Mouse (Mus musculus) myocyte (in vitro differentiated cells): ENCODE results near the gene Tmbim1.
"Not testable (repeated sequence)": the region's sequence is repeated elsewhere in the genome, so short reads cannot be mapped to it uniquely, and the experiment has no call there.

Experiments used
- CEBPB ChIP-seq: IDR thresholded peaks from 2 replicates; pipeline ENCODE4 v1.6.1; 2011; ENCODE audit warnings: mild to moderate bottlenecking, moderate library complexity; ENCODE audit not compliant: poor library complexity, insufficient read depth, severe bottlenecking
- E2F4 ChIP-seq: IDR thresholded peaks from one replicate; pipeline ENCODE4 v1.6.1; 2011; ENCODE audit warnings: mild to moderate bottlenecking, control low read depth, moderate library complexity; ENCODE audit not compliant: insufficient read depth
- MAX ChIP-seq: IDR thresholded peaks from one replicate; pipeline ENCODE4 v1.6.1; 2011; ENCODE audit warnings: low read depth, mild to moderate bottlenecking, control low read depth
- MYOD1 ChIP-seq, 3 experiments: IDR thresholded peaks; one replicate each; pipeline ENCODE4 v1.6.1; 2011; ENCODE audit warnings: control low read depth in 2 of 3, low read depth in 2 of 3, mild to moderate bottlenecking in 2 of 3, moderate library complexity in 1 of 3; ENCODE audit not compliant: insufficient read length in 2 of 3, control insufficient read depth in 1 of 3
- MYOG ChIP-seq, 3 experiments: IDR thresholded peaks; one replicate each; pipeline ENCODE4 v1.6.1; 2011; ENCODE audit warnings: control low read depth in 2 of 3, low read depth in 2 of 3, mild to moderate bottlenecking in 2 of 3; ENCODE audit not compliant: insufficient read length in 2 of 3, control insufficient read depth in 1 of 3, insufficient read depth in 1 of 3
- POLR2A ChIP-seq: IDR thresholded peaks from one replicate; pipeline ENCODE4 v1.6.1; 2011; ENCODE audit warnings: low read depth, mild to moderate bottlenecking, control low read depth, moderate library complexity; ENCODE audit not compliant: insufficient read length
- POLR2AphosphoS2 ChIP-seq: IDR thresholded peaks from one replicate; pipeline ENCODE4 v1.6.1; 2011; ENCODE audit warnings: low read depth, control low read depth; ENCODE audit not compliant: insufficient read length
- REST ChIP-seq: IDR thresholded peaks from one replicate; pipeline ENCODE4 v1.6.1; 2011; ENCODE audit warnings: mild to moderate bottlenecking, control low read depth, moderate library complexity; ENCODE audit not compliant: insufficient read depth, insufficient read length
- SRF ChIP-seq: IDR thresholded peaks from one replicate; pipeline ENCODE4 v1.6.1; 2011; ENCODE audit warnings: low read depth; ENCODE audit not compliant: control insufficient read depth, insufficient read length
- TCF12 ChIP-seq: IDR thresholded peaks from one replicate; pipeline ENCODE4 v1.6.1; 2011; ENCODE audit warnings: mild to moderate bottlenecking, control low read depth; ENCODE audit not compliant: poor library complexity, insufficient read depth, severe bottlenecking
- TCF3 ChIP-seq: IDR thresholded peaks from one replicate; pipeline ENCODE4 v1.6.1; 2011; ENCODE audit warnings: low read depth, control low read depth; ENCODE audit not compliant: insufficient read length
- USF1 ChIP-seq: IDR thresholded peaks from one replicate; pipeline ENCODE4 v1.6.1; 2011; ENCODE audit warnings: low read depth, mild to moderate bottlenecking, control low read depth, moderate library complexity

GRCm38 (mm10) chr1:74286869-74287607 lies 18.4 kb downstream of the Tmbim1 start:
- TF ChIP-seq POLR2A; MYOG (IDR thresholded peaks at IDR 0.05; ENCODE audit: control insufficient read depth in 1 of 3, insufficient read depth in 1 of 3, insufficient read length in 2 of 3, low read depth in 2 of 3); USF1; TCF12; REST; MAX; E2F4; TCF3; MYOD1 (IDR thresholded peaks at IDR 0.05; ENCODE audit: control insufficient read depth in 1 of 3, insufficient read length in 2 of 3, low read depth in 2 of 3); SRF; CEBPB: not testable (repeated sequence)
- TF ChIP-seq POLR2AphosphoS2, result peak; percentile 14
